Mouse (Mus musculus): ENCODE results near the gene Scarb1.

Gene Scarb1

GRCm38 (mm10) chr5:125364851-125365429 is 24.0 kb upstream of the Scarb1 start:
- DNase-seq (ENCODE audit: low spot score) = no peak

DNA sequence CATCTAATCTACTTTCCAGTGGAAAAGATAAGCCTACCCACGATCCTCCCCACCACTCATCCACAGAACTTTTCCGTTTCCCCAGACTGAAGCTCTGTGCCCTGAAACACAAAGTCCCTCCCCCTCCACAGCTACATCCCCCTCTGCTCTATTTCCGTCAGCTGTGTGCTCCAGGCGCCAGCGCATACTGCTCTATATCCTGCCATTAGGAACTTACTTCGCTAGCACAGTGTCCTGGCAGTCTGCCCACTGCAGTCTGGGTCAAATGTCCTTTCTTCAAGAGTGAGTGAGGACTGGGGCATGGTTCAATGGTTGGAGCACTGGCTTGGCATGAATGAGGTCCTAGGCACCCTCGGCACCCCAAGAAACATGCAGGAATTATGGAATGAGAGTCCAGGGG is 23.0 kb upstream of the Scarb1 start:
- DNase-seq (ENCODE audit: low spot score) = no peak

DNA sequence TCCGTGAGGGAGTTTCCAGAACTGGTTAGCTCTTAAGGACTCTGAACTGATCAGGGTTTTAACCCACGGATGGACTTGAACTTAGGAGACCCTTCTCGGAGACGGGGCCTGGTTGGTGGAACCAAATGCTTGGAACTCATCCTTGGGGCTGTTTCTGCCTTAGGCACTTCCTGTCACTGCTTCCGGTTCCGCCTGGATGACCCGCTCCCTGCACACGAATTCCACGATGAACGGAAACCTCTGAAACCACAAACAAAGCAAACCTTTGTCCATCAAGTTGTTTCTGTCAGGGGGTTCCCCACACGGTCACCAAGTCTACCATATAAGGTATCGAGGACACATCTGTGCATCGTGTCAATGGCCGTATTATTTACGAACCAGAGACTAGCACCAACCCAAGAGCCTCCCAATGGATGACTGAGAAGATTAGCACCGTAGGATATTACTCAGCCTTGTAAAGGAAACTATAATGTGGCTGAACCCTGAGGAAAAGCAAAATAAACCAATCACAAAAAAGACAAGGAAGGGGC is 20.2 kb upstream of the Scarb1 start:
- DNase-seq (ENCODE audit: low spot score) = no peak

- DNase-seq (ENCODE audit: low spot score) = no peak
Measured at GRCm38 (mm10) chr5:125360566-125360965, 19.7 kb upstream of the Scarb1 start.

GRCm38 (mm10) chr5:125358270-125358608 is 17.3 kb upstream of the Scarb1 start:
- peak; percentile 36 for DNase-seq (ENCODE audit: low spot score)

GRCm38 (mm10) chr5:125357543-125358269 is 16.8 kb upstream of the Scarb1 start:
- no peak for DNase-seq (ENCODE audit: low spot score)

DNA sequence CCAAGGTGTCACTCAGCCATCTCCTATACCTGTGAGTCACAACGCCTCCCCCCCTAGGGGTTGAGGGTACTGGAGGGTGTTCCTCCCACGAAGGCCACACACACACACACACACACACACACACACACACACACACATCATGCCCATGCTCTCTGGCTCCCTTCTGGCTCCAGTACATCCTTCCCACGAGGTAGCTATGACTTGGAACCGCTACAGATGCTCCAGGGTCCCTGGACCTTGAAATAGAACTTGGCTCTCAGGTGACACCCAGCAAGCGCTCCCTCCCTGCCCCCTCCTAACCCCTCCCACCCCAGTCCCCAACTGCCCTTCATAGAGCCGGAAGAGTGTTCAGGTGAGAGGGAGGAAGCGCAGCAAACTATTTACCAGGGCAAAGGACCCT is 14.8 kb upstream of the Scarb1 start:
- no peak for DNase-seq (ENCODE audit: low spot score)

DNA sequence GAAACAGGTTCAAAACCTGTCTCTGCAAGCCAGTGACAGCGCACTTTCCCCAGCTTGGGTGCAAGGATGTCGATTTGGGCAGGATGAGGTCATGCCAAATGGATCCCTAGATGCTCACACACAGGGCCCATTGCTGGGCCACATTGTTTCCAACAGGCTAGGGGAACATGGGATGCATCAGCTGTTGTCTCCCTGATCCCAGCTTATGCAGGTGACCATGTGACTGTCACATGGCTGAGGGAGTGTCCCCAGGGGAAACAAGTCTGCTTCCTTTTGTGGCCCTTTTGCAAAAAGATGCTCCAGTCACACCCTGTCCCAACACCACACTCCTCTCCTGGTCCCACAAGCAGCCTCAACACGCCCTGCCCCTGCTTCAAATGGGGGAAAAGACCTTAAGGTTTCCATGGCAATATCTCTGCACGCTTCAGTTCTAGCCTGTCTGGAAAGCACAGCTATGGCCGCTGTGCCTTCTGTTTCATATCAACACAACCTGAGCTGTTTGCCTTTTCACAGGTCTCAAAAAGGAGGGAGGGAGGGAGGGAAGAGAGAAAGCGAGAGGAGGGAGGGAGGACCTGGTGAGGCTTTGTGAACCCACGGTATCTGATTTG is 14.1 kb upstream of the Scarb1 start:
- no peak for DNase-seq (ENCODE audit: low spot score)

- no peak for DNase-seq (ENCODE audit: low spot score)
Measured at GRCm38 (mm10) chr5:125352781-125353294, 11.9 kb upstream of the Scarb1 start.

- no peak for DNase-seq (ENCODE audit: low spot score)
Measured at GRCm38 (mm10) chr5:125351939-125352338, 11.0 kb upstream of the Scarb1 start.

DNA sequence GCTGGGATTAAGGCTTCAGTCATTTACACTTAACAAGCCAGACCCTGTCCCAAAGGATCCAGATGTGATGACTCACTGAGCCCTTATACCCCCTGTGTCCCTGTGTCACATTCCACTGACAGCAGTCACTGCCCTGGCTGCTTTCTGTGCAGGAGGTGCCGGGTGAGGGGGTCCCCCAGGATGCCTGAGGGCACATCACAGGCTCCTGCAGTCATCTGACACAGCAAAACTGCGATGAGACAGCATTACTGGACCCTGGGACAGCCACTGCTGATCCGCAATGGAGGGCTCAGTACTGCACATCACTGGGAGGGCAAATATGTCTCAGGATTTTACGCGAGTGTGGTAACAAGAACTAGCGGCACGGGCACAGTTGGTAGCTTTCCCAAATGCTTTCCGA is 10.2 kb upstream of the Scarb1 start:
- no peak for DNase-seq (ENCODE audit: low spot score)

- DNase-seq (ENCODE audit: low spot score) = no peak
Measured at GRCm38 (mm10) chr5:125349391-125349790, 8.5 kb upstream of the Scarb1 start.

DNA sequence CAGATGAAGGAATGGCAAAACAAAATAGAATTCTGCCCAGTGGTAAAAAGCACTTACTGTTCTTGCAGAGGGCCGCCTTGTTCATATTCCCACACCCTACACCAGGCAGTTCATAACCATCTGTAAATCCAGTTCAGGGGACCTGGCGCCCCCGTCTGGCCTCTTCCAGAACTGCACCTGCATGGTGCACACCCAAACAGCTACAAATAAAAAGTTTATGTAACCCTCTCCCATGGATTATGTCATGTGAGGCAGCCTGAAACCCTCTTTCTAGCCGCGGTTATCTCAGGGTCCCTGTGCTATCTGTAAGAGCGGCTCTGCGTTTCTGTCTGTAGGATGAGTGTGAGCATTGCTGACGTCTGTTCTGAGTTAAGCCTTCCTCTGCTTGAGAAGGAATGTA is 7.6 kb upstream of the Scarb1 start:
- peak; percentile 59 for DNase-seq (ENCODE audit: low spot score)

- no peak for DNase-seq (ENCODE audit: low spot score)
Measured at GRCm38 (mm10) chr5:125348067-125348466, 7.2 kb upstream of the Scarb1 start.

- DNase-seq (ENCODE audit: low spot score) = no peak
Measured at GRCm38 (mm10) chr5:125344296-125344695, 3.4 kb upstream of the Scarb1 start.

DNA sequence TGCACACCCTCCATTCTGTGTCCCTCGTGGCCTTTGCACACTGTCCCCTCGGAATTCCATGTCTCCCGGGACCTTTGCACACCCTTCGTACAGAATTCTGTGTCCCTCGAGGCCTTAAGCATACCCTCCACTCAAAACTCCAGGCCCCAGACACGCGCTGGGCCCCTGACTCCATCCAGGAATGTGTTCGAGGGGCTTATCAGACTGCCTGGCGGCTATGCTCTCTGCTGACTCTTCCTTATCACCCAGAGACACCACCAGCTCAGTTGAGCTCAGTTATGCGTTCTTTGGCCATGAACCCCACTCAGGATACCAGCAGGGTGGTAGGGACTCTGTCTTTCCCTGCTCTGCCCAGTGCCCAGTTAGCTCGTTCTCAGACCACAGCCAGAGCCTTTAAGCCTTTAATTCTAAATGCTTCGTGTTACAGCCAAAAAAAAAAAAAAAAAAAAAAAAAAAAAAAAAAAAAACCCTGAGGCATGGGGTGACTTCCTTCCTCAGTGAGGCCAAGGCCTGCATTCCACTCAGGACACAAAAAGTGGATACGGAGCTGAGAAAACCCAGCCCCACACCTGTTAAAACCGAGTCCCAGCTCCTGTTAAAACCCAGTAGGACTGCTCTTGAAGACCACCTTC is 681 bp upstream of the Scarb1 start:
- no peak for DNase-seq (ENCODE audit: low spot score)

- peak; percentile 38 for DNase-seq (ENCODE audit: low spot score)
Measured at GRCm38 (mm10) chr5:125339851-125340531, 903 bp downstream of the Scarb1 start.

DNA sequence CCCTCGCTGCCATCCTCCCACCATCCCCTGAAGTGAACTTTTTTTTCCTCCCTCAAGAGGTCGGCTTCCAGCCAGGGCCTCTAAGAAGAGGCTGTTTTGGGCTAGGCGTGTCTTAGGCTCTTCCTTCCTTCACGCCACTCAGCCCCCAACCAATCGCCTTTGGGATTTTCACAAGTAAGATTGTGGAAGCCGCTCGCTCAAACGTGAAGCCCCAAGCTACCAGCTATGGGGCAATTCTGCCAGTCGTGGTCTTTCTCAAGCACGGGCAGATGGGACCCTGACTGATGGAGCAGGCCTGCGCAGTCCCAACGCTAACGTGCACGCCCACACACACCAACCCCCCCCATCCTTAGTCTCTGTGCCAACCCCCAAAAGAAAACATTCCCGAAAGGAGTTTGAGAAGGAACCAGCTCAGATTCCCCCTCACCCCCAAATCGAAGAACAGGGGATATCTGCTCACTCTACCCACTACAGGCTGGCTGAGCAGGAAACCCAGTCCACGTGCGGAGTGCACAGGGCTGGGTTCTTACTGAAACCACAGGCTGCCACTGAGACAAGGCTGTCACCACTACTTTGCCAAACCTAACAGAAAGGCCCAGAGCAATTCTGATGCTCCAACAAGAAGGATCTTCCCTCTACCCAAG is 1.7 kb downstream of the Scarb1 start:
- DNase-seq (ENCODE audit: low spot score) = peak; percentile 64

DNA sequence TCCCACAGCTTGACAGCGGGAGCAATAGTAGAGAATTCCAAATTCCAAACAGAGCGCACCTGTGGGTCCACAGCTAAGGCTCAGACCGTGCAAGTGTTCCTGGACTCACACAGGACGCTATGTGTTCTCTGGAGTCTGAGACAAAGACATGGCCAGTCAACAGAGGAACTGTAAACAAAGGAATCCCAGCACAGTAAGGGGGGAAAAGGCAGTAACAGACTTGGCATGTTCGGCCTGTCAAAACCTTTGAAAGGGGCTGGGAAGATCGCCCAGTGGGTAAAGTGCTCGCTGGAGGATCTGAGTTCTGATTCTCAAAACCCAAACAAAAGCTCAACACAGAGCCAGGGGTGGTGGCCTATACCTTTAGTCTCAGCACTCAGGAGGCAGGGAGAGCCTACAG is 3.4 kb downstream of the Scarb1 start:
- no peak for DNase-seq (ENCODE audit: low spot score)

GRCm38 (mm10) chr5:125337012-125337411 is 3.9 kb downstream of the Scarb1 start:
- no peak for DNase-seq (ENCODE audit: low spot score)

- DNase-seq (ENCODE audit: low spot score) = no peak
Measured at GRCm38 (mm10) chr5:125333009-125333408, 7.9 kb downstream of the Scarb1 start.

- no peak for DNase-seq (ENCODE audit: low spot score)
Measured at GRCm38 (mm10) chr5:125332333-125332732, 8.6 kb downstream of the Scarb1 start.

Data from lung, postnatal 25 days (tissue).